Mouse (Mus musculus): ENCODE data around the gene Trmt44. TPM values are rescaled to one million over a fixed set of nuclear protein-coding genes. Genes with fewer than 3 reads are reported as not detected.
A peak's percentile ranks its signal among the peaks of the same experiment; 100 is the strongest.

The Trmt44 gene
- 7.8 and 9.3 TPM in 2 replicates for polyA plus RNA-seq (2014; fragmentation: Nextera tagmentation; extraction: Ambion mirVana)

DNA sequence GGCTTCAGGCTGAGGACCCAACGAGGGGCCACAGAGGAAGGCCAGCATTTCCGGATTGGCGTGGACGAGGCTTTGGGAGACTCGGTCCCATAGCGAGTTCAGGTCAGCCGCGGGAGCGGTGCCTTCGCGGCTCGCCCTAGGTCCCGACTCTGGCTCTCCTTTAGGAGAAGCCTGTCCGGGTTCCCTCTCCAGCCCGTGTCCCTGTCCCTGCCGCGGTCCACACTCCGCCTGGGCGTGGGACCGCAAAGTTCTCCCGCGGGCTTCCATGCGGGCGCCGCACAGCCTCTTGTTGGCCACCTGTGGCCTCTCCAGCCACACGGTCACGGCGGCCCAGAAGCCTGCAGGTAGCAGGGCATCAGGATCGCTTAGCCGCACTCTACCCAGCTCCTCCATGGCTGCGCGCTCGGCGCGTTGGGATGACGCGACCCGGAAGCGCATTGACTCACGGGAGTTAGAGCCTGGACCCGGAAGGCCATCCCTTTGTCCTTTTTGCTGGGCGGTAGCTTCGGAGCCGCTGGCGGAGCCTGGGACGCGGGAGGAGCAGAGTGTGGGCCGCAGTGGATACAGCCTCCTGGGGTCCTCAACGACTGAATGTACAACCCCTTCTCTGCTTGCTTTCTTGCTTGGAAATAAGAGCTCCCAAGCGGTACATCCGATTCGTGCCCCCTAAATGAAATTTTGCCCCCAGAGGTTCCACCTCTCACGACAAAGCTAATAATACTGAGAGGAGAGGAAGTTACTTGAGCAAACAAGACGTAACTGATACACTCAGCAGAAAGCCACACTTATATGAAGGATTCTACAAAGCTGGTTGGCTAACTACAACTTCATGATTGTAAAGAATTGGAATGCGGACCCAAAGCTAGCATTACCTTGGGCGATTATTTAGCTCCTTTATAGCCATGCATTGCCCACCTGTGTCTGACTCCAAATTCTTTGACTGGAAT, at the start of gene Trmt44:
TSS of gene Trmt44 (minus strand) at position 418 of the 947 bp plus-strand sequence.
- Histone ChIP-seq H3K9me3 (ENCODE audit: control insufficient read depth, low read length) (no peaks in the 10 kb centered on the region), H3K4me2 (replicated peaks; ENCODE audit: low read depth, low read length) (peak within 1 kb of the TSS; percentile 92), H3K4me1 (replicated peaks; ENCODE audit: control insufficient read depth, insufficient read depth, low read length) (peaks cover 5% of the 10 kb centered on the region; the same call in 1 of the 2 replicates), H3K4me3 (ENCODE audit: low read depth, low read length) (peak within 1 kb of the TSS; percentile 96), H3K36me3 (ENCODE audit: control insufficient read depth, insufficient read depth, low read length) (no peaks in the 10 kb centered on the region), H3K27me3 (ENCODE audit: control insufficient read depth, insufficient read depth, low read length) (no peaks in the 10 kb centered on the region), H3K27ac (ENCODE audit: low read depth, low read length) (peak within 1 kb of the TSS; percentile 86), H3K9ac (ENCODE audit: low read depth, low read length) (peak within 1 kb of the TSS; percentile 84)
- DNase-seq (ENCODE audit: low spot score) (peak; percentile 93), ATAC-seq (ENCODE audit: low FRiP score) (peak; percentile 97)
- WGBS: 4% methylated on average over 56 of the region's 56 CpGs

GRCm38 (mm10) chr5:35623831-35624230, 49.0 kb upstream of the Trmt44 start:
- Histone ChIP-seq H3K27ac (ENCODE audit: low read depth, low read length) (no peak overlapping the region), H3K4me1 (replicated peaks; ENCODE audit: control insufficient read depth, insufficient read depth, low read length) (0 out of 2 replicates have a peak, but pooled peaks cover 2% of the 10 kb centered on the region), H3K9ac (ENCODE audit: low read depth, low read length) (no peak overlapping the region), H3K4me2 (replicated peaks; ENCODE audit: low read depth, low read length) (no peak overlapping the region), H3K9me3 (ENCODE audit: control insufficient read depth, low read length) (no peaks in the 10 kb centered on the region), H3K4me3 (ENCODE audit: low read depth, low read length) (no peak overlapping the region), H3K36me3 (ENCODE audit: control insufficient read depth, insufficient read depth, low read length) (no peaks in the 10 kb centered on the region), H3K27me3 (ENCODE audit: control insufficient read depth, insufficient read depth, low read length) (no peaks in the 10 kb centered on the region)
- ATAC-seq (ENCODE audit: low FRiP score) (no peak), DNase-seq (ENCODE audit: low spot score) (no peak)

DNA sequence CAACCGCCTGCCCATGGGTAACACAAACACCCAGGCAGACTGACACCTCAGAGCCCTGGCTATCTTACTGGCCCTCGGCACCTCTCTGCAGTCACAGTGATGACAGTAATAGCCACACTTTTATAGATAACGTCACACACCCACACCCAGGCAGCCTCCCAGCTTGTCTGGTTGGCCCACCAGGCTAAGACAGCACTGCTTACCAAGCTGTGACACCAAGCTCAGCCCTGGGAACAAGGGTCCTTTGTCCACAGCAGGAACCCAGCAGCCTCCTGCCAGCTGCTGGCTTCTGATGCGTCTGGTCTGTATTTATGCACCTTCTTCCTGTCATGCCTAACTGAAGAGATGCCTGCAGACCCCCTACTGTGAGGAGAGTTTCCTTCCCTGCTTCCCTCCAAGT, 46.2 kb upstream of the Trmt44 start:
- Histone ChIP-seq H3K36me3 (ENCODE audit: control insufficient read depth, insufficient read depth, low read length) (no peaks in the 10 kb centered on the region), H3K4me2 (replicated peaks; ENCODE audit: low read depth, low read length) (no peak overlapping the region), H3K27me3 (ENCODE audit: control insufficient read depth, insufficient read depth, low read length) (no peaks in the 10 kb centered on the region), H3K4me1 (replicated peaks; ENCODE audit: control insufficient read depth, insufficient read depth, low read length) (0 out of 2 replicates have a peak, but pooled peaks cover 2% of the 10 kb centered on the region), H3K9me3 (ENCODE audit: control insufficient read depth, low read length) (no peaks in the 10 kb centered on the region), H3K27ac (ENCODE audit: low read depth, low read length) (no peak overlapping the region), H3K9ac (ENCODE audit: low read depth, low read length) (no peak overlapping the region), H3K4me3 (ENCODE audit: low read depth, low read length) (no peak overlapping the region)
- WGBS: 38% methylated on average over 4 of the region's 4 CpGs
- ATAC-seq (ENCODE audit: low FRiP score) (no peak), DNase-seq (ENCODE audit: low spot score) (peak; percentile 10)

GRCm38 (mm10) chr5:35616943-35617342, 42.1 kb upstream of the Trmt44 start:
- ATAC-seq (ENCODE audit: low FRiP score): no peak
- DNase-seq (ENCODE audit: low spot score): peak; percentile 9

DNA sequence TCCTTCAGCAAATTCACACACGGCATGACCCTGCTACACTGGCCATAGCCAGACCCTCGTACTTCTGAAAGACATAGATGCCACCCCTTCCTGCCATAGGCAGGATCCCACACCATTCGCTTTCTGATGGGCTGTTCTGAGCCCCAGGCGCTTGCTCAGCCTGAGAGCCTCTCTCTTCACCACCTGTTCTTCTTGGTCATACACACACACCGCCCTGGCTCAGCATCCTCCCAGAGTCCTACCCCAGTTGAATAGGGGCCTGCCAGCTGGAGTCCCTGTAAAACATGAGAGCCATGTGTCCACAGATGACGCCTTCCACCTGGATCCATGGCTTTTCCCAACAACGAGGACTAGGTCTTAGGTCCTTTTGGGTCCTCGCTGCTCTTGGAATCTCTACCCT, 37.9 kb upstream of the Trmt44 start:
- no peaks in the 10 kb centered on the region for H3K27me3 ChIP-seq (ENCODE audit: control insufficient read depth, insufficient read depth, low read length)
- H3K4me2 ChIP-seq (replicated peaks; ENCODE audit: low read depth, low read length): no peak overlapping the region
- no peak overlapping the region for H3K4me3 ChIP-seq (ENCODE audit: low read depth, low read length)
- H3K9ac ChIP-seq (ENCODE audit: low read depth, low read length): no peak overlapping the region
- DNase-seq (ENCODE audit: low spot score) (no peak), ATAC-seq (ENCODE audit: low FRiP score) (no peak)
- 91% methylated on average over 8 of the region's 8 CpGs for WGBS
- no peaks in the 10 kb centered on the region for H3K36me3 ChIP-seq (ENCODE audit: control insufficient read depth, insufficient read depth, low read length)
- H3K9me3 ChIP-seq (ENCODE audit: control insufficient read depth, low read length): no peaks in the 10 kb centered on the region
- no peak overlapping the region for H3K27ac ChIP-seq (ENCODE audit: low read depth, low read length)
- peaks cover 12% of the 10 kb centered on the region; the same call in 1 of the 2 replicates for H3K4me1 ChIP-seq (replicated peaks; ENCODE audit: control insufficient read depth, insufficient read depth, low read length)

More at GRCm38 (mm10) chr5:35616943-35617342, 42.1 kb upstream of the Trmt44 start:
- Histone ChIP-seq H3K36me3 (ENCODE audit: control insufficient read depth, insufficient read depth, low read length) (no peaks in the 10 kb centered on the region), H3K4me2 (replicated peaks; ENCODE audit: low read depth, low read length) (no peak overlapping the region), H3K9me3 (ENCODE audit: control insufficient read depth, low read length) (no peaks in the 10 kb centered on the region), H3K27ac (ENCODE audit: low read depth, low read length) (no peak overlapping the region), H3K27me3 (ENCODE audit: control insufficient read depth, insufficient read depth, low read length) (no peaks in the 10 kb centered on the region), H3K4me1 (replicated peaks; ENCODE audit: control insufficient read depth, insufficient read depth, low read length) (0 out of 2 replicates have a peak, but pooled peaks cover 2% of the 10 kb centered on the region), H3K4me3 (ENCODE audit: low read depth, low read length) (no peak overlapping the region), H3K9ac (ENCODE audit: low read depth, low read length) (no peak overlapping the region)
- 53% methylated on average over 5 of the region's 5 CpGs for WGBS

DNA sequence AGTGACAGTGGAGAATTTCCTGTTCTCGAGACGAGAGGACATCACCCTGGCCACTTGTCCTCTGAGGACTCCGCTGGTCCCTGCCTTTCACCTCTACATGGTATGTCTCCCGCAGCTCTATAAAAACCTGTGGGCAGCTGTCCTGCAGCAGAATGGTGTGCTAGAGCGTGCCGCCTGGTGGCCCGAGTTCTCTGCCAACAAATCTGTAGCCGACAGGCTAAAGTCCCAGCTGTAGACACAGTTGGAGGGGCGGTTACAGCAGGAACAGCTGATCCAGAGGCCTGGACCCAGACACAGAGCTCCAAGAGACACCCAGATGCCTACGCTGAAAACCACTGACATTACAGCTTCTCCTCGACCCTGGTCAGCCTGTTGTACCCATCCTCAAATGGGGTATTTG, 37.0 kb upstream of the Trmt44 start:
- Histone ChIP-seq H3K4me1 (replicated peaks; ENCODE audit: control insufficient read depth, insufficient read depth, low read length) (peaks cover 12% of the 10 kb centered on the region; the same call in 1 of the 2 replicates), H3K4me2 (replicated peaks; ENCODE audit: low read depth, low read length) (no peak overlapping the region), H3K9me3 (ENCODE audit: control insufficient read depth, low read length) (no peaks in the 10 kb centered on the region), H3K27ac (ENCODE audit: low read depth, low read length) (no peak overlapping the region), H3K36me3 (ENCODE audit: control insufficient read depth, insufficient read depth, low read length) (no peaks in the 10 kb centered on the region), H3K27me3 (ENCODE audit: control insufficient read depth, insufficient read depth, low read length) (no peaks in the 10 kb centered on the region), H3K4me3 (ENCODE audit: low read depth, low read length) (no peak overlapping the region), H3K9ac (ENCODE audit: low read depth, low read length) (no peak overlapping the region)
- DNase-seq (ENCODE audit: low spot score) (no peak), ATAC-seq (ENCODE audit: low FRiP score) (no peak)
- 88% methylated on average over 11 of the region's 11 CpGs for WGBS

- no peak overlapping the region for H3K27ac ChIP-seq (ENCODE audit: low read depth, low read length)
- no peak overlapping the region for H3K4me2 ChIP-seq (replicated peaks; ENCODE audit: low read depth, low read length)
- H3K9ac ChIP-seq (ENCODE audit: low read depth, low read length): no peak overlapping the region
- H3K4me1 ChIP-seq (replicated peaks; ENCODE audit: control insufficient read depth, insufficient read depth, low read length): peaks cover 12% of the 10 kb centered on the region; the same call in 1 of the 2 replicates
- DNase-seq (ENCODE audit: low spot score): no peak
- no peaks in the 10 kb centered on the region for H3K27me3 ChIP-seq (ENCODE audit: control insufficient read depth, insufficient read depth, low read length)
- no peak overlapping the region for H3K4me3 ChIP-seq (ENCODE audit: low read depth, low read length)
- WGBS: 85% methylated on average over 9 of the region's 9 CpGs
- no peaks in the 10 kb centered on the region for H3K36me3 ChIP-seq (ENCODE audit: control insufficient read depth, insufficient read depth, low read length)
- H3K9me3 ChIP-seq (ENCODE audit: control insufficient read depth, low read length): no peaks in the 10 kb centered on the region
- ATAC-seq (ENCODE audit: low FRiP score): no peak
Measured at GRCm38 (mm10) chr5:35611170-35611569, 36.3 kb upstream of the Trmt44 start.

DNA sequence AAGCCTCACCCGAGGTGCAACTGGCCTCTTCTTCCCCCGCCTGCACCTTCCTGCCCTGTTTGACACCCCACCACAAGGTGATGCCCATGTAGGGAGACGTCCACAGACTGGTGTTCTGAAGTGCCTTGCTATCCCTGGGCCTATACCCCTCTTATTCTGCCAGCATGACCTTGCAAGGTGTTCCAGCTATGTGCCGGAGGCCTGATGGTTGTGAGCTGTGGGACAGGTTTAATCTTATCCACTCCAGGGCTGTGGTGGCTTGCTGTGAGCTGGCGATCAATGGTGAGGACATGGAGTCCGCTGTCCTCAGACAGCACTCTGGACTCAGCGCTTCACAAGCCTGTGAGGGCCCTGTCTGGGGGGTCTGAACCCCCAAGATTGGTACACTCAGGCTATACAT, 35.5 kb upstream of the Trmt44 start:
- Histone ChIP-seq H3K4me3 (ENCODE audit: low read depth, low read length) (no peak overlapping the region), H3K4me1 (replicated peaks; ENCODE audit: control insufficient read depth, insufficient read depth, low read length) (peaks cover 12% of the 10 kb centered on the region; the same call in 1 of the 2 replicates), H3K27me3 (ENCODE audit: control insufficient read depth, insufficient read depth, low read length) (no peaks in the 10 kb centered on the region), H3K36me3 (ENCODE audit: control insufficient read depth, insufficient read depth, low read length) (no peaks in the 10 kb centered on the region), H3K4me2 (replicated peaks; ENCODE audit: low read depth, low read length) (no peak overlapping the region), H3K9ac (ENCODE audit: low read depth, low read length) (no peak overlapping the region), H3K9me3 (ENCODE audit: control insufficient read depth, low read length) (no peaks in the 10 kb centered on the region), H3K27ac (ENCODE audit: low read depth, low read length) (no peak overlapping the region)
- 93% methylated on average over 7 of the region's 7 CpGs for WGBS
- DNase-seq (ENCODE audit: low spot score) (no peak), ATAC-seq (ENCODE audit: low FRiP score) (no peak)
